Mouse (Mus musculus) embryonic facial prominence, embryonic 13.5 days (tissue): ENCODE measurements around the gene Bhlha15. TPM values are rescaled to one million over a fixed set of nuclear protein-coding genes. Genes with fewer than 3 reads are reported as not detected.

Source experiments
- ATAC-seq: fragments of 200-750 bp; cut with Nextera tagmentation; 2 replicates; pipeline ENCODE4 v1.8.0; 2017; ENCODE audit warnings: low read depth; ENCODE audit not compliant: insufficient number of reproducible peaks, insufficient read depth, low FRiP score, low TSS enrichment
- H3K27ac ChIP-seq: fragments of 300-500 bp; sonication (generic); 2 replicates; pipeline ENCODE4 v1.5.1; 2015; ENCODE audit warnings: moderate library complexity, mild to moderate bottlenecking, inconsistent platforms
- H3K27me3 ChIP-seq: fragments of 300-500 bp; sonication (generic); 2 replicates; pipeline ENCODE4 v1.6.1; 2015; ENCODE audit warnings: mild to moderate bottlenecking, inconsistent platforms
- H3K36me3 ChIP-seq: fragments of 300-500 bp; sonication (generic); 2 replicates; pipeline ENCODE4 v1.6.1; 2015; ENCODE audit warnings: mild to moderate bottlenecking, inconsistent platforms
- H3K4me1 ChIP-seq: fragments of 300-500 bp; sonication (generic); 2 replicates; pipeline ENCODE4 v1.6.1; 2015; ENCODE audit warnings: inconsistent platforms
- H3K4me2 ChIP-seq: fragments of 300-500 bp; sonication (generic); 2 replicates; pipeline ENCODE4 v1.6.1; 2015; ENCODE audit warnings: moderate library complexity, mild to moderate bottlenecking, inconsistent platforms
- H3K4me3 ChIP-seq: fragments of 300-500 bp; sonication (generic); 2 replicates; pipeline ENCODE4 v1.5.1; 2015; ENCODE audit warnings: mild to moderate bottlenecking, inconsistent platforms
- H3K9ac ChIP-seq: fragments of 300-500 bp; sonication (generic); 2 replicates; pipeline ENCODE4 v1.6.1; 2015; ENCODE audit warnings: mild to moderate bottlenecking, inconsistent platforms
- H3K9me3 ChIP-seq: fragments of 300-500 bp; sonication (generic); 2 replicates; pipeline ENCODE4 v1.6.1; 2016; ENCODE audit warnings: inconsistent platforms
- WGBS: fragments of 180-500 bp; shearing (Covaris S2); methylation state at CpG from one replicate; pipeline ENCODE4 v1.1.7; 2015; ENCODE audit warnings: mixed read lengths; 5-methylcytosine and 5-hydroxymethylcytosine counted together
- polyA plus RNA-seq: library from polyadenylated mRNA; unstranded; fragments of >200 nt; fragmentation: Nextera tagmentation; extraction: Ambion mirVana; gene quantifications from 2 replicates; pipeline ENCODE4 v1.2.1, GENCODE M21; 2015

Gene Bhlha15
- polyA plus RNA-seq, 1 experiment from 2014 or later = 0.52 TPM

DNA sequence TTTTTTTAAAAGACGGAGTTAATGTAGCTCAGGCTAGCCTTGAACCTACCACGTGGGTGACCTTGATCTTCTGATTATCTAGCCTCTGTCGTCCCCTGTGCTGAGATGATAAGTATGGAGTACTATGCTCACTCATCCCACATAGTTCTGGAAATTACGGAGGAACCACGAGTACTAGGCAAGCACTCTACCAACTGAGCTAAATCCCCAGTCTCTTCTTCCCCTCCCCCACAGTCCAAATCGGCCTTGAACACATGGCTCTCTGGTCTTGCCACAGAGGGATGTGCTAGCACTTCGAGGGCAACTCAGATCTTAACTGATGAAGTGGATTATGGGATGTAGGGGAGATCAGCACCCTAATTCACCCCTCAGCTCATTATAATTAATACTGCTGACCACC, 28.0 kb downstream of the Bhlha15 start:
- Histone ChIP-seq H3K4me2 (no peak overlapping the region), H3K4me3 (no peak overlapping the region), H3K9me3 (no peaks in the 10 kb centered on the region), H3K27me3 (no peaks in the 10 kb centered on the region), H3K4me1 (peaks cover 14% of the 10 kb centered on the region), H3K36me3 (peaks cover 31% of the 10 kb centered on the region), H3K9ac (no peak overlapping the region), H3K27ac (no peak overlapping the region)
- ATAC-seq = no peak
- WGBS = 85% methylated on average over 7 of the region's 7 CpGs

GRCm38 (mm10) chr5:144219306-144219705, 29.2 kb downstream of the Bhlha15 start:
- WGBS = 36% methylated on average over 12 of the region's 12 CpGs
- peaks cover 19% of the 10 kb centered on the region for H3K36me3 ChIP-seq
- no peak overlapping the region for H3K27ac ChIP-seq
- H3K9me3 ChIP-seq = no peaks in the 10 kb centered on the region
- H3K4me2 ChIP-seq = no peak overlapping the region
- no peak for ATAC-seq
- H3K27me3 ChIP-seq = no peaks in the 10 kb centered on the region
- H3K9ac ChIP-seq = no peak overlapping the region
- no peak overlapping the region for H3K4me3 ChIP-seq
- peaks cover 18% of the 10 kb centered on the region for H3K4me1 ChIP-seq

- H3K9ac ChIP-seq = no peak overlapping the region
- WGBS = 89% methylated on average over 5 of the region's 5 CpGs
- H3K27me3 ChIP-seq = no peaks in the 10 kb centered on the region
- H3K9me3 ChIP-seq = no peaks in the 10 kb centered on the region
- peaks cover 20% of the 10 kb centered on the region for H3K4me1 ChIP-seq
- H3K4me3 ChIP-seq = no peak overlapping the region
- H3K4me2 ChIP-seq = no peak overlapping the region
- ATAC-seq = no peak
- H3K36me3 ChIP-seq = peaks cover 15% of the 10 kb centered on the region; the same call in 1 of the 2 replicates
- no peak overlapping the region for H3K27ac ChIP-seq
Observed at GRCm38 (mm10) chr5:144219936-144220335, 29.9 kb downstream of the Bhlha15 start.

GRCm38 (mm10) chr5:144221305-144221704, 31.2 kb downstream of the Bhlha15 start:
- Histone ChIP-seq H3K4me3 (no peak overlapping the region), H3K9ac (no peak overlapping the region), H3K9me3 (no peaks in the 10 kb centered on the region), H3K36me3 (peaks cover 10% of the 10 kb centered on the region; the same call in 1 of the 2 replicates), H3K27me3 (no peaks in the 10 kb centered on the region), H3K4me2 (no peak overlapping the region), H3K27ac (no peak overlapping the region), H3K4me1 (peaks cover 20% of the 10 kb centered on the region)
- ATAC-seq = no peak
- whole genome bisulfite sequencing = 59% methylated on average over 4 of the region's 4 CpGs

GRCm38 (mm10) chr5:144222811-144223502, 32.9 kb downstream of the Bhlha15 start:
- no peaks in the 10 kb centered on the region for H3K27me3 ChIP-seq
- H3K4me1 ChIP-seq = peaks cover 20% of the 10 kb centered on the region
- H3K9me3 ChIP-seq = no peaks in the 10 kb centered on the region
- peak overlapping the region; percentile 80 for H3K4me2 ChIP-seq
- H3K27ac ChIP-seq = peak overlapping the region; percentile 78; the same call in 1 of the 2 replicates
- 2% methylated on average over 25 of the region's 25 CpGs for WGBS
- H3K36me3 ChIP-seq = no peaks in the 10 kb centered on the region
- peak; percentile 3; the same call in 1 of the 2 replicates for ATAC-seq
- peak overlapping the region; percentile 78 for H3K4me3 ChIP-seq
- peak overlapping the region; percentile 85 for H3K9ac ChIP-seq

- WGBS = under 1% methylated on average over 35 of the region's 37 CpGs
- peak within 1 kb of the TSS; percentile 78 for H3K4me3 ChIP-seq
Observed at GRCm38 (mm10) chr5:144223503-144223862, 33.4 kb downstream of the Bhlha15 start, which contains the start of gene Tecpr1. Tecpr1 (minus strand) TSS chr5:144223615.

GRCm38 (mm10) chr5:144223899-144224816, 34.1 kb downstream of the Bhlha15 start:
- H3K4me1 ChIP-seq = peaks cover 18% of the 10 kb centered on the region
- 25% methylated on average over 18 of the region's 18 CpGs for WGBS
- H3K9me3 ChIP-seq = no peaks in the 10 kb centered on the region
- H3K36me3 ChIP-seq = no peaks in the 10 kb centered on the region
- H3K27me3 ChIP-seq = no peaks in the 10 kb centered on the region
- peak overlapping the region; percentile 80 for H3K4me2 ChIP-seq
- peak overlapping the region; percentile 85 for H3K9ac ChIP-seq
- H3K27ac ChIP-seq = peak overlapping the region; percentile 78
- H3K4me3 ChIP-seq = peak overlapping the region; percentile 78
- no peak for ATAC-seq

More at GRCm38 (mm10) chr5:144223503-144223862, 33.4 kb downstream of the Bhlha15 start, which contains the start of gene Tecpr1:
- no peaks in the 10 kb centered on the region for H3K9me3 ChIP-seq
- peak; percentile 90 for ATAC-seq
- no peaks in the 10 kb centered on the region for H3K27me3 ChIP-seq
- H3K4me1 ChIP-seq = peaks cover 20% of the 10 kb centered on the region
- H3K9ac ChIP-seq = peak within 1 kb of the TSS; percentile 85
- H3K27ac ChIP-seq = peak within 1 kb of the TSS; percentile 78
- peak within 1 kb of the TSS; percentile 80 for H3K4me2 ChIP-seq
- no peaks in the 10 kb centered on the region for H3K36me3 ChIP-seq

DNA sequence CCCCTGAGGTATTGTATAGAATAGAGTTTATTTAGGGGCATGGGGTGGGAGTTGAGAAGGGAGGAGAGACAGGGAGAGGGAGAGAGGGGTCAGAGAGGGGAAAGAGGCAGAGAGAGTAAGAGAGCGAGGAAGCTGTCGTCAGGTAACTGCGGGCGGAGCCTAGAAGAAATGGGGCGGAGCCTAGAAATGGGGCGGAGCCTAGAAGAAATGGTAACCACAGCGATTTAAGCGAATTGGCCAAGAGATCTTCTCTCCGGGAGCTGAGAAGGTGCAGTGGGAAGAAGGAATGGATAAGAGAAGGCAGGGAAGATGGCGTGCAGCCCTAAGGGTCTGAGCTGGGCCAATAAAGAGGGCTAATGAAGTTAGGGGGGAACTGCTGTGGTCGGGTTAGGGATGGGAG, 36.1 kb downstream of the Bhlha15 start:
- H3K4me1 ChIP-seq = peaks cover 16% of the 10 kb centered on the region
- no peak overlapping the region for H3K9ac ChIP-seq
- H3K4me3 ChIP-seq = no peak overlapping the region
- H3K27me3 ChIP-seq = no peaks in the 10 kb centered on the region
- ATAC-seq = no peak
- H3K27ac ChIP-seq = no peak overlapping the region
- WGBS = 27% methylated on average over 11 of the region's 11 CpGs
- no peaks in the 10 kb centered on the region for H3K9me3 ChIP-seq
- H3K36me3 ChIP-seq = no peaks in the 10 kb centered on the region
- no peak overlapping the region for H3K4me2 ChIP-seq

DNA sequence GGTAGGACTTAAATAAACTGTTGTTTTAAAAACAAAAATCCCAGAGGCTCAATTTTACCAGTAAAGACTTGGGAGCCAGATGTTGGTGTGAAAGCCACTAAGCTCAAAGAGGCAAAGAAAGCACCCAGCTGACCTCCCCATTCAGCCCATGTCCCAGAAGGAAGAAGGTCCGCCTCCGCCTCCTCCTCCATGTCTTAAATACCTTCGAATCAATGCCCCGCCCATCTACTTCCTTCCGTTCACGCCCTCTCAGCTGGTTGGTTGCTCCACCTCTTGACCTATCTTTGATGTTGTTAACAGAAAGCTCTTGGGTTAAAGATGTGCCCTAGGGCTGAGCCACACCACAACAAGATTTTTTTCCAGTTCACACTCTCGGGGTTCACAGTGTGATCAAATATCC, 40.1 kb downstream of the Bhlha15 start:
- 88% methylated on average over 7 of the region's 7 CpGs for WGBS

DNA sequence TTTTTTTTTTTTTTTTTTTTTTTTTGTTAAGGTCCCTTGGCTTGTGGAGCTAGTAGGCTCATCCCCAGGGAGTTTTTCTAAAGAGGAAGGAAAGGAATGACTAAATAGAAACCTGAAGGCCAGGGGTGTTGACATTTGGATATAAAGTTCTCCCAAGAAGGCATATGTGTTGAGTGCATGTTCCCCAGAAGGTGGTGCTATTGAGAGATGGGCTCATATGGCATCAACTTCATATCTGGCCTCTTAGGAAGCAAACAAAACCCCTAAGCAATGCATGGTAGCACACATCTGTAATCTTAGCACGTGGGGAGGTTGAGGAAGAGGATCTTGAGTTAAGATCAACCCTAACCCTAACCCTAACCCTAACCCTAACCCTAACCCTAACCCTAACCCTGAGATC, 41.3 kb downstream of the Bhlha15 start:
- no peaks in the 10 kb centered on the region for H3K4me1 ChIP-seq
- no peak overlapping the region for H3K27ac ChIP-seq
- no peaks in the 10 kb centered on the region for H3K27me3 ChIP-seq
- no peaks in the 10 kb centered on the region for H3K9me3 ChIP-seq
- H3K4me3 ChIP-seq = no peak overlapping the region
- ATAC-seq = no peak
- H3K4me2 ChIP-seq = no peak overlapping the region
- no peaks in the 10 kb centered on the region for H3K36me3 ChIP-seq
- 71% methylated on average over 1 of the region's 1 CpGs for WGBS
- no peak overlapping the region for H3K9ac ChIP-seq

More for the DNA sequence above, 40.1 kb downstream of the Bhlha15 start:
- no peaks in the 10 kb centered on the region for H3K27me3 ChIP-seq
- no peaks in the 10 kb centered on the region for H3K9me3 ChIP-seq
- ATAC-seq = no peak
- H3K4me1 ChIP-seq = no peaks in the 10 kb centered on the region
- no peak overlapping the region for H3K27ac ChIP-seq
- no peak overlapping the region for H3K4me3 ChIP-seq
- no peak overlapping the region for H3K9ac ChIP-seq
- no peaks in the 10 kb centered on the region for H3K36me3 ChIP-seq
- H3K4me2 ChIP-seq = no peak overlapping the region

DNA sequence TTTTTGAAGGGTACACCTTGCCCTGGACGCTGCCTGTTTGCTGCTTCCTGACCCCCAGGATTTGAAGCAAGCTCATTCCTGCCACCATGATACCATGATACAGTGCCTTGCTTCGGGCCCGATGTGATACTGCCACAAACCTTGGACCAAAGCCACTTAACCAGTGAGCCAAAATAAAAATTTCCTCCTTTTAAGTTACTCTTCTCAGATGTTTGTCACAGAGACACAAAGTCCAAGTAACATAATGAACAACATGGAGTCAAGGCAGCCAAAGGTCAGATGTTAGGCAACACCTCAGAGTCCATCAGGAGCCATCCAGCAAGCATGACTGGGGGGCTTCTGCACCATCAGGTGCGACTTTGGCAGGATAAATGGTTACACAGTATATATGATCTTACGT, 42.4 kb downstream of the Bhlha15 start:
- 83% methylated on average over 5 of the region's 5 CpGs for WGBS
- no peak overlapping the region for H3K27ac ChIP-seq
- no peaks in the 10 kb centered on the region for H3K36me3 ChIP-seq
- H3K4me2 ChIP-seq = no peak overlapping the region
- no peak overlapping the region for H3K9ac ChIP-seq
- H3K9me3 ChIP-seq = no peaks in the 10 kb centered on the region
- H3K4me3 ChIP-seq = no peak overlapping the region
- no peaks in the 10 kb centered on the region for H3K27me3 ChIP-seq
- no peak for ATAC-seq
- H3K4me1 ChIP-seq = no peaks in the 10 kb centered on the region
